Mouse (Mus musculus) forebrain, embryonic 11.5 days (tissue): ENCODE measurements at regions not wholly inside any gene's neighbourhood (a gene's known extent, or its start where the extent isn't known, plus 50 kb on each side); places are given as distances from the start of the nearest gene placed in this dataset.

Source experiments
- ATAC-seq: fragments of 200-750 bp; cut with Nextera tagmentation; replicated peaks from 2 replicates; pipeline ENCODE4 v1.8.0; 2017; ENCODE audit warnings: moderate TSS enrichment; ENCODE audit not compliant: low FRiP score
- DNase-seq: peaks from one replicate; pipeline ENCODE4 v3.0.0-alpha.2; 2017; ENCODE audit warnings: low spot score
- H3K27ac ChIP-seq: fragments of 300-500 bp; sonication (generic); 2 replicates; pipeline ENCODE4 v1.5.1; 2014; ENCODE audit warnings: low read depth, low read length
- H3K27me3 ChIP-seq: fragments of 300-500 bp; sonication (generic); 2 replicates; pipeline ENCODE4 v1.6.1; 2014; ENCODE audit warnings: mild to moderate bottlenecking, low read length, mixed read lengths; ENCODE audit not compliant: control insufficient read depth, insufficient read depth
- H3K36me3 ChIP-seq: fragments of 300-500 bp; sonication (generic); 2 replicates; pipeline ENCODE4 v1.6.1; 2014; ENCODE audit warnings: mild to moderate bottlenecking, low read length, moderate library complexity, mixed read lengths; ENCODE audit not compliant: control insufficient read depth, insufficient read depth
- H3K4me1 ChIP-seq: fragments of 300-500 bp; sonication (generic); replicated peaks from 2 replicates; pipeline ENCODE4 v1.6.1; 2014; ENCODE audit warnings: low read length, mixed read lengths; ENCODE audit not compliant: control insufficient read depth, insufficient read depth
- H3K4me2 ChIP-seq: fragments of 300-500 bp; sonication (generic); 2 replicates; pipeline ENCODE4 v1.6.1; 2014; ENCODE audit warnings: low read depth, mild to moderate bottlenecking, low read length, moderate library complexity, mixed read lengths; ENCODE audit not compliant: severe bottlenecking
- H3K4me3 ChIP-seq: fragments of 300-500 bp; sonication (generic); 2 replicates; pipeline ENCODE4 v1.5.1; 2014; ENCODE audit warnings: low read depth, low read length
- H3K9ac ChIP-seq: fragments of 300-500 bp; sonication (generic); 2 replicates; pipeline ENCODE4 v1.6.1; 2014; ENCODE audit warnings: low read length
- H3K9me3 ChIP-seq: fragments of 300-500 bp; sonication (generic); 2 replicates; pipeline ENCODE4 v1.6.1; 2016; ENCODE audit warnings: low read length, mixed read lengths; ENCODE audit not compliant: control insufficient read depth
- WGBS: fragments of 180-500 bp; shearing (Covaris S2); extraction: QIAGEN DNeasy Blood & Tissue Kit; methylation state at CpG from one replicate; pipeline ENCODE4 v1.1.7; 2014; 5-methylcytosine and 5-hydroxymethylcytosine counted together

- H3K4me1 ChIP-seq, result peaks cover 9% of the 10 kb centered on the region
- no peaks in the 10 kb centered on the region for H3K9me3 ChIP-seq
- H3K36me3 ChIP-seq, result no peaks in the 10 kb centered on the region
- 6% methylated on average over 6 of the region's 6 CpGs for WGBS
- H3K27me3 ChIP-seq, result no peaks in the 10 kb centered on the region
- peak overlapping the region; percentile 66 for H3K27ac ChIP-seq
- no peak overlapping the region for H3K4me3 ChIP-seq
- peak overlapping the region; percentile 42; the same call in 1 of the 2 replicates for H3K4me2 ChIP-seq
- H3K9ac ChIP-seq, result no peak overlapping the region
- DNase-seq (peak; percentile 68), ATAC-seq (peak; percentile 88)
These were observed 61.7 kb downstream of the Thnsl1 start for GRCm38 (mm10) chr2:21267149-21267761.

- 82% methylated on average over 12 of the region's 12 CpGs for WGBS
- Histone ChIP-seq H3K9me3 (no peaks in the 10 kb centered on the region), H3K4me3 (no peak overlapping the region), H3K27me3 (no peaks in the 10 kb centered on the region), H3K36me3 (no peaks in the 10 kb centered on the region), H3K4me1 (peaks cover 9% of the 10 kb centered on the region), H3K4me2 (no peak overlapping the region), H3K27ac (no peak overlapping the region), H3K9ac (no peak overlapping the region)
- ATAC-seq (no peak), DNase-seq (no peak)
These were observed 64.7 kb downstream of the Thnsl1 start for GRCm38 (mm10) chr2:21269989-21270846.

- H3K4me2 ChIP-seq, result no peak overlapping the region
- DNase-seq, result no peak
- H3K9ac ChIP-seq, result no peak overlapping the region
- no peaks in the 10 kb centered on the region for H3K9me3 ChIP-seq
- H3K27me3 ChIP-seq, result no peaks in the 10 kb centered on the region
- H3K27ac ChIP-seq, result no peak overlapping the region
- H3K4me3 ChIP-seq, result no peak overlapping the region
- WGBS, result 94% methylated on average over 4 of the region's 4 CpGs
- ATAC-seq, result no peak
- no peaks in the 10 kb centered on the region for H3K36me3 ChIP-seq
- H3K4me1 ChIP-seq, result no peaks in the 10 kb centered on the region
These were observed 67.9 kb downstream of the Thnsl1 start for GRCm38 (mm10) chr2:21273416-21273815.

- Histone ChIP-seq H3K4me2 (no peak overlapping the region), H3K9me3 (no peaks in the 10 kb centered on the region), H3K9ac (no peak overlapping the region), H3K27me3 (no peaks in the 10 kb centered on the region), H3K4me1 (no peaks in the 10 kb centered on the region), H3K27ac (no peak overlapping the region), H3K36me3 (no peaks in the 10 kb centered on the region), H3K4me3 (no peak overlapping the region)
- 74% methylated on average over 4 of the region's 4 CpGs for WGBS
- ATAC-seq, result no peak
- no peak for DNase-seq
These were observed 69.8 kb downstream of the Thnsl1 start for GRCm38 (mm10) chr2:21275315-21275714.

- peak; percentile 91 for DNase-seq
- no peak overlapping the region for H3K4me2 ChIP-seq
- ATAC-seq, result peak; percentile 67
- 36% methylated on average over 9 of the region's 9 CpGs for WGBS
- no peaks in the 10 kb centered on the region for H3K27me3 ChIP-seq
- no peak overlapping the region for H3K9ac ChIP-seq
- peaks cover 6% of the 10 kb centered on the region for H3K4me1 ChIP-seq
- no peak overlapping the region for H3K27ac ChIP-seq
- no peaks in the 10 kb centered on the region for H3K9me3 ChIP-seq
- H3K36me3 ChIP-seq, result no peaks in the 10 kb centered on the region
- no peak overlapping the region for H3K4me3 ChIP-seq
These were observed 75.4 kb downstream of the Thnsl1 start for GRCm38 (mm10) chr2:21280794-21281420.

GRCm38 (mm10) chr2:21282505-21283200 is 77.1 kb downstream of the Thnsl1 start:
- Histone ChIP-seq H3K36me3 (no peaks in the 10 kb centered on the region), H3K27ac (peak overlapping the region; percentile 33; the same call in 1 of the 2 replicates), H3K4me1 (peaks cover 6% of the 10 kb centered on the region), H3K27me3 (no peaks in the 10 kb centered on the region), H3K9me3 (no peaks in the 10 kb centered on the region), H3K9ac (no peak overlapping the region; the same call in 1 of the 2 replicates), H3K4me2 (peak overlapping the region; percentile 9; the same call in 1 of the 2 replicates), H3K4me3 (no peak overlapping the region)
- WGBS, result 32% methylated on average over 14 of the region's 14 CpGs
- peak; percentile 88 for ATAC-seq
- no peak for DNase-seq

GRCm38 (mm10) chr2:21284881-21285280 is 79.4 kb downstream of the Thnsl1 start:
- no peak overlapping the region for H3K4me3 ChIP-seq
- no peak overlapping the region for H3K9ac ChIP-seq
- no peak overlapping the region for H3K4me2 ChIP-seq
- WGBS, result 95% methylated on average over 3 of the region's 3 CpGs
- no peaks in the 10 kb centered on the region for H3K36me3 ChIP-seq
- no peak for DNase-seq
- H3K9me3 ChIP-seq, result no peaks in the 10 kb centered on the region
- no peak overlapping the region for H3K27ac ChIP-seq
- no peak for ATAC-seq
- H3K4me1 ChIP-seq, result peaks cover 6% of the 10 kb centered on the region
- H3K27me3 ChIP-seq, result no peaks in the 10 kb centered on the region

- no peaks in the 10 kb centered on the region for H3K27me3 ChIP-seq
- no peak overlapping the region for H3K9ac ChIP-seq
- 85% methylated on average over 13 of the region's 13 CpGs for WGBS
These were observed 79.6 kb upstream of the Gpr158 start for GRCm38 (mm10) chr2:21287786-21288185.

More at GRCm38 (mm10) chr2:21287786-21288185, 79.6 kb upstream of the Gpr158 start:
- no peak for ATAC-seq
- Histone ChIP-seq H3K27ac (no peak overlapping the region), H3K36me3 (no peaks in the 10 kb centered on the region), H3K9me3 (no peaks in the 10 kb centered on the region), H3K4me2 (no peak overlapping the region), H3K4me3 (no peak overlapping the region), H3K4me1 (no peaks in the 10 kb centered on the region; the same call in 1 of the 2 replicates)
- no peak for DNase-seq
